8 mouse cellular contexts compared by ENCODE assay signal in the genomic region with DNA sequence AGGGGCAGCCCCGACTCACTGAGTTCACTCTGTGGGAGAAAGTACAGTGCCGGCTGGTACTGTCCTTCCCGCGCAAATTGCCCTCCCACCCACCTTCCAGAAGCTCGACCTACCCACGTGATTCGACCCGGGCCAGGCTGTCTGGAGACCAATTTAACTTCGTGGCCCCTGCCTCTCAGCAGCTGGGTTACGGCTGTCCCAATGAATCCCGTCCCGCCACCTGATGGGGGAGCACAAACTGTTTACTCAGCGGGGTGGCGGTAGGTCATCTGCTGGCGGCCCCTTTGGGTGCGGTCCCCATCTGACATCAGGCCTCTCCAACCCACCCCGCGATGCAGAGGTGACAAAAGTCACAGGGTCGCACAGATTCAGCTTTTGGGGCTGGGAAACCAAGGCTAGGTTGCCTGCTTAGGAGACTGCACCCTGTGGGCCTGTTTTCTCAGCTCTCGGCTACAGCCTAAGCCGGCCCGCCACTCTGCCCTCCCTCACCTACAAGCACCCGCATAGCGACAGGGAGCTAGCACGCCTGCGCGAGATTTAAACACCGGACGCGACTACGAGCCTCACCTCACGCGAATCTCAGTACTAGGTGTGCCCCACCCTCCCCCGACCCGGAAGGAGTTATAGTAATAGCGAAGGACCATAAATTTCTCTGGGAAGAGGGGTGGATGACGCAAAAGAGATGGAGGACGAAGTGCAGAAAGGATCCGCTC. TPM values are rescaled to one million over a fixed set of nuclear protein-coding genes. Genes with fewer than 3 reads are reported as not detected.
DNase-seq lines count a peak whose midpoint lies in the region; ATAC-seq lines count a peak whose summit lies in the region.

A gene (minus strand): TSS at position 593 of the 713 bp plus-strand sequence.

- H3K36me3 ChIP-seq in macrophage (ENCODE audit: inconsistent target), result peaks cover 18% of the 10 kb centered on the region

- 9% methylated on average over 39 of the region's 39 CpGs for WGBS in macrophage (ENCODE audit: missing documents)

- H3K27ac ChIP-seq in macrophage, result no peak within 1 kb of the TSS

- peak; percentile 89 to 94 for DNase-seq in adrenal gland, adult (ENCODE audit: inconsistent age in 2 of 2, low spot score in 1 of 2)
- peak; percentile 92 for DNase-seq in embryo, embryonic 10.5 days (ENCODE audit: low spot score)
- DNase-seq in gastrocnemius, postnatal 25 days, result peak; percentile 84
- DNase-seq in left cerebral cortex, adult 8-10 months (ENCODE audit: low spot score in 2 of 2), result peak; percentile 46 to 93
- peak; percentile 86 for DNase-seq in retina, postnatal 7 days (ENCODE audit: low read depth, low spot score)
- DNase-seq in thymus, postnatal 4 days, result peak; percentile 90

- H3K79me2 ChIP-seq in macrophage (ENCODE audit: inconsistent target), result no peaks in the 10 kb centered on the region

- peak within 1 kb of the TSS; percentile 19; the same call in 1 of the 2 replicates for H3K4me3 ChIP-seq in macrophage (ENCODE audit: inconsistent target)

- peak; percentile 98 for ATAC-seq in inflammation-experienced regulatory T-cells, adult 6 months

RNA-seq across cellular contexts. Expression of the gene that starts here (rescaled TPM):
- total RNA-seq in gastrocnemius, postnatal 25 days (2021), result 10 to 100 TPM; 95.7 to 98.1 TPM
- polyA plus RNA-seq in inflammation-experienced regulatory T-cells, adult 6 months (2017; shearing (Covaris generic)), result 100 to 1,000 TPM in 1 of 3 experiments, 10 to 100 TPM in 2; 76.4 to 107 (median 93.3) TPM
- 100 to 1,000 TPM; 101 to 123 (median 111) TPM for total RNA-seq in left cerebral cortex, adult 8-10 months (2022)
- 1 to 10 TPM in 9 of 26 experiments, under 1 TPM in 2, not detected in 15; 0.50 to 4.6 (median 2.1) TPM for total RNA-seq in macrophage (2018; cell fraction: chromatin; rRNA removed)
- 1 to 10 TPM in 19 of 26 experiments, under 1 TPM in 7; 0.32 to 3.0 (median 1.3) TPM for total RNA-seq in macrophage (2018; cell fraction: cytosol; rRNA removed)
- 1 to 10 TPM in 10 of 26 experiments, under 1 TPM in 6, not detected in 10; 0.56 to 4.7 (median 1.1) TPM for total RNA-seq in macrophage (2018; cell fraction: nucleus; rRNA removed)
- 1.5 to 3.1 TPM (median 2.0 TPM) in 3 replicates for polyA plus RNA-seq in macrophage (2018)

Comparison
In these comparisons a context has a peak if more than half of its experiments do, and no peak if none do; other contexts are left out.
1. RNA of the gene that starts here (polyA plus RNA-seq): 76.4 to 107 TPM in inflammation-experienced regulatory T-cells, adult 6 months; 1.5 to 3.1 TPM in macrophage; every median in the first group is over 10 times any median in the second.
2. Peak in every context shown above with its lines, with median percentiles within 50 percentile points of each other: DNase-seq.